Mouse (Mus musculus) megakaryocyte progenitor cell, adult 5-6 weeks (primary cell): Measurements from ENCODE around the gene F11r. TPM values are rescaled to one million over a fixed set of nuclear protein-coding genes. Genes with fewer than 3 reads are reported as not detected.

Experiments
- total RNA-seq, 2 experiments: library from RNA; stranded (forward) in 1 of 2; stranded (reverse) in 1 of 2; fragments of 157-497, 149-512 nt in 1 of 2; fragments of 200-1000 nt in 1 of 2; gene quantifications; 2 replicates each; pipeline versions ENCODE4 v1.2.3 to v1.2.4; 2015 to 2017

The F11r gene
- total RNA-seq, 2 experiments from 2014 or later = 0.44 TPM; not detected in 1

Other genes starting within 250 kb of the F11r start
- 12.8 and 14.4 TPM in 2 replicates for gene Pcp4l1, start 241.3 kb upstream of the F11r start, total RNA-seq (2015)
- 7.1 and 8.5 TPM in 2 replicates for gene Pcp4l1, start 241.3 kb upstream of the F11r start, total RNA-seq (2017)
- not detected in 2 replicates for gene Nr1i3, start 223.6 kb upstream of the F11r start, total RNA-seq (2015)
- gene Nr1i3, start 223.6 kb upstream of the F11r start, total RNA-seq (2017) = 0.12 and 0.17 TPM in 2 replicates
- gene Tomm40l, start 215.0 kb upstream of the F11r start, total RNA-seq (2015) = 13.0 and 15.4 TPM in 2 replicates
- 18.2 and 25.7 TPM in 2 replicates for gene Tomm40l, start 215.0 kb upstream of the F11r start, total RNA-seq (2017)
- 0.94 and 2.3 TPM in 2 replicates for gene Apoa2, start 212.5 kb upstream of the F11r start, total RNA-seq (2015)
- not detected in 2 replicates for gene Apoa2, start 212.5 kb upstream of the F11r start, total RNA-seq (2017)
- gene Fcer1g, start 203.2 kb upstream of the F11r start, total RNA-seq (2015) = 293 and 379 TPM in 2 replicates
- gene Fcer1g, start 203.2 kb upstream of the F11r start, total RNA-seq (2017) = 101 and 178 TPM in 2 replicates
- gene Adamts4, start 187.1 kb upstream of the F11r start, total RNA-seq (2015) = not detected in 2 replicates
- gene Adamts4, start 187.1 kb upstream of the F11r start, total RNA-seq (2017) = not detected in 2 replicates
- gene Ndufs2, start 186.1 kb upstream of the F11r start, total RNA-seq (2015) = 255 and 280 TPM in 2 replicates
- gene Ndufs2, start 186.1 kb upstream of the F11r start, total RNA-seq (2017) = 323 and 395 TPM in 2 replicates
- gene B4galt3, start 167.2 kb upstream of the F11r start, total RNA-seq (2015) = 14.7 and 16.1 TPM in 2 replicates
- 18.0 and 22.6 TPM in 2 replicates for gene B4galt3, start 167.2 kb upstream of the F11r start, total RNA-seq (2017)
- gene Ppox, start 156.3 kb upstream of the F11r start, total RNA-seq (2015) = 18.0 and 20.2 TPM in 2 replicates
- 10.3 and 15.0 TPM in 2 replicates for gene Ppox, start 156.3 kb upstream of the F11r start, total RNA-seq (2017)
- 36.0 and 38.2 TPM in 2 replicates for gene Usp21, start 149.5 kb upstream of the F11r start, total RNA-seq (2015)
- gene Usp21, start 149.5 kb upstream of the F11r start, total RNA-seq (2017) = 18.7 and 24.5 TPM in 2 replicates
- 127 and 149 TPM in 2 replicates for gene Ufc1, start 142.5 kb upstream of the F11r start, total RNA-seq (2015)
- gene Ufc1, start 142.5 kb upstream of the F11r start, total RNA-seq (2017) = 93.2 and 115 TPM in 2 replicates
- 24.6 and 25.4 TPM in 2 replicates for gene Dedd, start 108.4 kb upstream of the F11r start, total RNA-seq (2015)
- gene Dedd, start 108.4 kb upstream of the F11r start, total RNA-seq (2017) = 11.6 and 18.6 TPM in 2 replicates
- gene Nit1, start 91.9 kb upstream of the F11r start, total RNA-seq (2015) = 7.6 and 9.8 TPM in 2 replicates
- 31.7 and 34.1 TPM in 2 replicates for gene Nit1, start 91.9 kb upstream of the F11r start, total RNA-seq (2017)
- gene Pfdn2, start 91.9 kb upstream of the F11r start, total RNA-seq (2015) = 50.2 and 52.3 TPM in 2 replicates
- gene Pfdn2, start 91.9 kb upstream of the F11r start, total RNA-seq (2017) = 35.5 and 52.3 TPM in 2 replicates
- 0.96 TPM in 1 of 2 replicates, not detected in the other for gene Klhdc9, start 76.7 kb upstream of the F11r start, total RNA-seq (2015)
- gene Klhdc9, start 76.7 kb upstream of the F11r start, total RNA-seq (2017) = 0.33 and 0.71 TPM in 2 replicates
- 0.15 and 0.49 TPM in 2 replicates for gene Nectin4, start 67.4 kb upstream of the F11r start, total RNA-seq (2015)
- 0.37 and 0.84 TPM in 2 replicates for gene Nectin4, start 67.4 kb upstream of the F11r start, total RNA-seq (2017)
- gene Arhgap30, start 48.6 kb upstream of the F11r start, total RNA-seq (2015) = 30.2 and 31.7 TPM in 2 replicates
- gene Arhgap30, start 48.6 kb upstream of the F11r start, total RNA-seq (2017) = 68.0 and 70.5 TPM in 2 replicates
- 16.3 and 17.1 TPM in 2 replicates for gene Usf1, start 26.2 kb upstream of the F11r start, total RNA-seq (2015)
- gene Usf1, start 26.2 kb upstream of the F11r start, total RNA-seq (2017) = 61.3 and 64.3 TPM in 2 replicates
- 0.42 and 0.67 TPM in 2 replicates for gene Tstd1, start 18.7 kb upstream of the F11r start, total RNA-seq (2015)
- gene Tstd1, start 18.7 kb upstream of the F11r start, total RNA-seq (2017) = 1.9 and 3.8 TPM in 2 replicates
- gene Alyref2, start 65.9 kb downstream of the F11r start, total RNA-seq (2015) = 5.1 and 5.8 TPM in 2 replicates
- 9.1 and 10.8 TPM in 2 replicates for gene Alyref2, start 65.9 kb downstream of the F11r start, total RNA-seq (2017)
- not detected in 2 replicates for gene Itln1, start 97.8 kb downstream of the F11r start, total RNA-seq (2015)
- not detected in 2 replicates for gene Itln1, start 97.8 kb downstream of the F11r start, total RNA-seq (2017)
- gene Cd244a, start 121.7 kb downstream of the F11r start, total RNA-seq (2015) = 5.0 and 6.5 TPM in 2 replicates
- gene Cd244a, start 121.7 kb downstream of the F11r start, total RNA-seq (2017) = 6.1 and 9.8 TPM in 2 replicates
- gene Ly9, start 169.9 kb downstream of the F11r start, total RNA-seq (2015) = 18.9 and 20.7 TPM in 2 replicates
- gene Ly9, start 169.9 kb downstream of the F11r start, total RNA-seq (2017) = 29.4 and 30.0 TPM in 2 replicates
- gene Slamf7, start 215.5 kb downstream of the F11r start, total RNA-seq (2015) = 0.59 and 2.3 TPM in 2 replicates
- gene Slamf7, start 215.5 kb downstream of the F11r start, total RNA-seq (2017) = 0.30 and 1.7 TPM in 2 replicates
- gene Cd48, start 244.5 kb downstream of the F11r start, total RNA-seq (2015) = 232 and 271 TPM in 2 replicates
- gene Cd48, start 244.5 kb downstream of the F11r start, total RNA-seq (2017) = 103 and 113 TPM in 2 replicates